Mouse (Mus musculus) thymus, adult 2 months (tissue): Measurements from ENCODE around the gene Afg3l1.

Source experiments
- CTCF ChIP-seq: fragments of 200-500 bp; IDR thresholded peaks from 2 replicates; pipeline ENCODE4 v1.5.1; 2012; ENCODE audit warnings: mild to moderate bottlenecking, control low read depth, low read length, moderate library complexity, borderline replicate concordance; ENCODE audit not compliant: control insufficient read depth, poor library complexity, insufficient read depth; ENCODE audit errors: extremely low read depth
- POLR2A ChIP-seq: fragments of 200-500 bp; IDR thresholded peaks from 2 replicates; pipeline ENCODE4 v1.6.1; 2012; ENCODE audit warnings: mild to moderate bottlenecking, low read length, control low read depth, moderate library complexity; ENCODE audit not compliant: control insufficient read depth, poor library complexity, insufficient read depth; ENCODE audit errors: extremely low read depth

DNA sequence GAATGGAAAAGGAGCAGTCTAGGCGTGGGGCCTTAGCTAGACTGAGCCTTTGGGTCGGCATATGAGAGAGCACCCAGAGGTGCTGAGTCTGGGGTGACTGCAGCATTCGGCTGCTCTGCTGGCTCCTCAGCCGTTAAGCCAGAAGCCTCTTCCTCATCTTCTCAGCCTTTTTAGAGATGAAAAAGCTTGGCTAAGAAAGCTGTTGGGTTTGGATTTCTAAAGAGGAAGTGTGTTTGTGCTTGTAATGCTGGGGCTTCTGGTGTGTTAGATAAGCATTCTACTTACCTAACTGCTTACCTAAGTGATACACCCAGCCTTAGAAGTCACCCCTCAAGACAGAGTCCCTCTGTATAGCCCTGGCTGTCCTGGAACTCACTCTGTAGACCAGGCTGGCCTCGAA is 26.9 kb upstream of the Afg3l1 start:
- TF ChIP-seq CTCF (no peak), POLR2A (no peak)
